Mouse (Mus musculus) midbrain, embryonic 12.5 days (tissue): ENCODE measurements around the gene Pklr. TPM values are rescaled to one million over a fixed set of nuclear protein-coding genes. Genes with fewer than 3 reads are reported as not detected.

Source experiments
- ATAC-seq: fragments of 200-750 bp; cut with Nextera tagmentation; 2 replicates; pipeline ENCODE4 v1.8.0; 2017; ENCODE audit warnings: low read depth, moderate TSS enrichment, moderate library complexity; ENCODE audit not compliant: low FRiP score
- H3K27ac ChIP-seq: fragments of 300-500 bp; sonication (generic); replicated peaks from 2 replicates; pipeline ENCODE4 v1.5.1; 2016; ENCODE audit warnings: mild to moderate bottlenecking
- H3K27me3 ChIP-seq: fragments of 300-500 bp; sonication (generic); 2 replicates; pipeline ENCODE4 v1.6.1; 2016; ENCODE audit warnings: mild to moderate bottlenecking
- H3K36me3 ChIP-seq: fragments of 300-500 bp; sonication (generic); 2 replicates; pipeline ENCODE4 v1.6.1; 2016
- H3K4me1 ChIP-seq: fragments of 300-500 bp; sonication (generic); 2 replicates; pipeline ENCODE4 v1.6.1; 2016
- H3K4me2 ChIP-seq: fragments of 300-500 bp; sonication (generic); replicated peaks from 2 replicates; pipeline ENCODE4 v1.6.1; 2016; ENCODE audit warnings: mild to moderate bottlenecking, moderate library complexity
- H3K4me3 ChIP-seq: fragments of 300-500 bp; sonication (generic); 2 replicates; pipeline ENCODE4 v1.5.1; 2016; ENCODE audit warnings: mild to moderate bottlenecking
- H3K9ac ChIP-seq: fragments of 300-500 bp; sonication (generic); replicated peaks from 2 replicates; pipeline ENCODE4 v1.6.1; 2016; ENCODE audit warnings: mild to moderate bottlenecking, moderate library complexity
- H3K9me3 ChIP-seq: fragments of 300-500 bp; sonication (generic); 2 replicates; pipeline ENCODE4 v1.6.1; 2016; ENCODE audit warnings: mild to moderate bottlenecking
- WGBS: fragments of 180-500 bp; shearing (Covaris S2); methylation state at CpG from one replicate; pipeline ENCODE4 v1.1.7; 2016; 5-methylcytosine and 5-hydroxymethylcytosine counted together
- polyA plus RNA-seq: library from polyadenylated mRNA; unstranded; fragments of >200 nt; fragmentation: Nextera tagmentation; extraction: Ambion mirVana; gene quantifications from 2 replicates; pipeline ENCODE4 v1.2.1, GENCODE M21; 2016

Pklr gene
- 0.26 and 0.33 TPM in 2 replicates for polyA plus RNA-seq

- no peaks in the 10 kb centered on the region for H3K9me3 ChIP-seq
- no peak within 1 kb of the TSS for H3K27ac ChIP-seq
- no peak within 1 kb of the TSS for H3K9ac ChIP-seq
- ATAC-seq: no peak
- no peaks in the 10 kb centered on the region for H3K36me3 ChIP-seq
- H3K4me1 ChIP-seq: peaks cover 7% of the 10 kb centered on the region; the same call in 1 of the 2 replicates
- H3K4me3 ChIP-seq: no peak within 1 kb of the TSS
- peaks cover 21% of the 10 kb centered on the region for H3K27me3 ChIP-seq
- 73% methylated on average over 3 of the region's 3 CpGs for WGBS
- H3K4me2 ChIP-seq: no peak within 1 kb of the TSS
Observed at GRCm38 (mm10) chr3:89135958-89136357, at the start of gene Pklr. Pklr (plus strand) TSS chr3:89136142.

GRCm38 (mm10) chr3:89087338-89088110, 48.4 kb upstream of the Pklr start:
- Histone ChIP-seq H3K4me2 (0 out of 2 replicates have a peak overlapping the region, but pooled peaks have one; percentile 4), H3K9ac (no peak overlapping the region), H3K4me1 (peaks cover 33% of the 10 kb centered on the region), H3K27ac (no peak overlapping the region), H3K27me3 (peaks cover 42% of the 10 kb centered on the region), H3K36me3 (peaks cover 41% of the 10 kb centered on the region), H3K4me3 (0 out of 2 replicates have a peak overlapping the region, but pooled peaks have one; percentile 7), H3K9me3 (no peaks in the 10 kb centered on the region)
- WGBS: 39% methylated on average over 21 of the region's 21 CpGs
- ATAC-seq: no peak

DNA sequence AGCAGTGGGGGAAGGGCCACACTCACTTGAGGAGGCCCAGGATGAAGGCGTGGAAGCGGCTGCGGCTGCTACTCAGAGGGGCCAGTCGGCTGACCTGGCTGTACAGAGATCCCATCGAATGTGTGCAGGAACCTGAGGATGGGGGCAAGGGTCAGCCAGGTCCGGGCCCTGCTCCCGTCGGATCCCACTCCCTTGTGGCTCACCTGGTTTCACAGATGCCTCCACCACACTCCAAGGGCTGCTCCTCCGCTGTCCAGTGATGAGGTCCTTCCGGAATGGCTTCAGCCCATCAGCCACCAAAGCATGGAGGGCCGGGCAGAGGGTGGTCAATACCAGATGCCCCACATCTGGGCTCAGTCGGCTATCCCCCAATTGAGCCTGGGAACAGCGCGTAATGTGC, 47.0 kb upstream of the Pklr start:
- Histone ChIP-seq H3K9ac (no peak overlapping the region), H3K27ac (no peak overlapping the region), H3K27me3 (peaks cover 48% of the 10 kb centered on the region), H3K4me2 (peak overlapping the region; percentile 94), H3K4me1 (peaks cover 43% of the 10 kb centered on the region), H3K4me3 (no peak overlapping the region; the same call in 1 of the 2 replicates), H3K9me3 (no peaks in the 10 kb centered on the region), H3K36me3 (peaks cover 40% of the 10 kb centered on the region)
- WGBS: 70% methylated on average over 9 of the region's 14 CpGs
- no peak for ATAC-seq

GRCm38 (mm10) chr3:89089882-89090591, 45.9 kb upstream of the Pklr start:
- peaks cover 53% of the 10 kb centered on the region for H3K27me3 ChIP-seq
- H3K9me3 ChIP-seq: no peaks in the 10 kb centered on the region

GRCm38 (mm10) chr3:89090694-89091655, 45.0 kb upstream of the Pklr start:
- peak overlapping the region; percentile 66 for H3K4me3 ChIP-seq
- WGBS: 0% methylated on average over 61 of the region's 74 CpGs
- H3K27me3 ChIP-seq: peaks cover 53% of the 10 kb centered on the region
- H3K9ac ChIP-seq: peak overlapping the region; percentile 83
- peaks cover 43% of the 10 kb centered on the region for H3K4me1 ChIP-seq
- peak overlapping the region; percentile 71 for H3K27ac ChIP-seq
- H3K4me2 ChIP-seq: peak overlapping the region; percentile 94
- H3K36me3 ChIP-seq: peaks cover 47% of the 10 kb centered on the region
- no peaks in the 10 kb centered on the region for H3K9me3 ChIP-seq
- peak; percentile 55 for ATAC-seq

More at GRCm38 (mm10) chr3:89089882-89090591, 45.9 kb upstream of the Pklr start:
- H3K4me3 ChIP-seq: peak overlapping the region; percentile 66
- whole genome bisulfite sequencing: under 1% methylated on average over 40 of the region's 40 CpGs
- H3K4me2 ChIP-seq: peak overlapping the region; percentile 94
- ATAC-seq: peak; percentile 38
- peaks cover 43% of the 10 kb centered on the region for H3K4me1 ChIP-seq
- peak overlapping the region; percentile 83 for H3K9ac ChIP-seq
- H3K36me3 ChIP-seq: peaks cover 42% of the 10 kb centered on the region
- H3K27ac ChIP-seq: peak overlapping the region; percentile 71

DNA sequence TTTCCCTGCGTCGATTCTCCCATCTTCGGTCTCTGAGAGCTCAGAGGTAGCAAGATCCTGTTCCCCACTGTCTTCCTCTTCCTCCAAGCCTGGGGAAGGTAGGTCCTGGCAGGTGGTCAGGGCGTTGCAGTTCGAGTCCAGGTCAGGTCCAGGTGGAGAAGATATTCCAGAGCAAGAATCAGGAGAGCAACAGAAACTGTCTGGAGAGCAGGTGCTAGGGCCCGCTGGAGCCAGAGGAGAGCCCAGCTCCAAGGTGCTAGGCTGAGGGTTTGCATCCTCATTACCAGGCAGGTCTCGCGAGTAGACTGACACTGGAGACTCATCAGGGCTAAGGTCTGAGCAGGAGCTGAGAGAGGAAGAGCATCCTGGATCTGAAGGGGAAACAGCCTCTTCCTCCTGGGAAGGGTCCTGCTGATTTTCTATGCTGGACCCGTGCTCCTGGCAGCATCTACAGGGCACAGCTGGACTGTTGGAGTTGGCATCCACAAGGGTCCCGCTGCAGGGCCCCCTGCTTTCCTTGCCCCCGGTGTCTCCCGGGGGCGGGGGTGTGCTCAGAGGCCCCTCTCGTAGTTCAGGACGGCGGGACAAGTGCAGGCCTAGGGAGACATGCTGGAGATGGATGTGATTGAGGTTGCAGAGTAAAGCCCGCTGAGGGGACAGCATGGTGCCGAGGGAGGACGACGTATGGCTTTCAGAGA, 44.0 kb upstream of the Pklr start:
- peaks cover 47% of the 10 kb centered on the region for H3K36me3 ChIP-seq
- no peaks in the 10 kb centered on the region for H3K9me3 ChIP-seq
- H3K4me3 ChIP-seq: peak overlapping the region; percentile 66
- H3K4me2 ChIP-seq: peak overlapping the region; percentile 94
- peaks cover 53% of the 10 kb centered on the region for H3K27me3 ChIP-seq
- WGBS: 8% methylated on average over 20 of the region's 20 CpGs
- ATAC-seq: no peak
- peaks cover 43% of the 10 kb centered on the region for H3K4me1 ChIP-seq
- H3K27ac ChIP-seq: peak overlapping the region; percentile 71
- peak overlapping the region; percentile 83 for H3K9ac ChIP-seq

GRCm38 (mm10) chr3:89092509-89093090, 43.3 kb upstream of the Pklr start:
- peak overlapping the region; percentile 83 for H3K9ac ChIP-seq
- peaks cover 52% of the 10 kb centered on the region for H3K27me3 ChIP-seq
- WGBS: 23% methylated on average over 11 of the region's 11 CpGs
- H3K36me3 ChIP-seq: peaks cover 49% of the 10 kb centered on the region
- peak overlapping the region; percentile 70 for H3K27ac ChIP-seq
- H3K9me3 ChIP-seq: no peaks in the 10 kb centered on the region
- peak; percentile 9; the same call in 1 of the 2 replicates for ATAC-seq
- peaks cover 42% of the 10 kb centered on the region for H3K4me1 ChIP-seq
- H3K4me2 ChIP-seq: peak overlapping the region; percentile 94
- H3K4me3 ChIP-seq: peak overlapping the region; percentile 66

GRCm38 (mm10) chr3:89093175-89093574, 42.8 kb upstream of the Pklr start, which contains the start of gene Rusc1:
Rusc1 (minus strand) TSS chr3:89093311.
- peaks cover 49% of the 10 kb centered on the region for H3K36me3 ChIP-seq
- H3K9ac ChIP-seq: peak within 1 kb of the TSS; percentile 83
- peak within 1 kb of the TSS; percentile 70 for H3K27ac ChIP-seq
- WGBS: 1% methylated on average over 18 of the region's 18 CpGs
- H3K4me1 ChIP-seq: peaks cover 40% of the 10 kb centered on the region
- peak; percentile 76 for ATAC-seq
- H3K4me2 ChIP-seq: peak within 1 kb of the TSS; percentile 94
- H3K4me3 ChIP-seq: peak within 1 kb of the TSS; percentile 66
- no peaks in the 10 kb centered on the region for H3K9me3 ChIP-seq
- H3K27me3 ChIP-seq: peaks cover 46% of the 10 kb centered on the region

DNA sequence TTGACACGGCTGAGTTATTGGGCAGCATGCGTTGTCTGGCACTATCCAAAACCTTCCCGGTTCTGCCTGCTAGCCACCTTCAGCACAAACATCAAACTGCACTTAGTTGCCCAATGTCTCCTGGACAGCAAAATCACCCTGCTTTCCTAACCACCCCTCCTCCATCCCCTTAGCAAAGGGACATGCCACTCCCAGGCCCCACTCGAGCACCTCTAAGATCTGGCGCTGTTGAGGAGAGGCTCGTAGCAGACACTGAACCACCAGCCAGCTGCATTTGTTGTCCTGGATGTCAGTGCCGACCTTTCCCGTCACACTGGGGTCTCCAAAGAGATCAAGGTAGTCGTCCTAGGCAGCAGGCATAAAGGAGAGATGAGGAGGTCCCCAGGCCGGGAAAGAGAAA, 41.9 kb upstream of the Pklr start:
- no peak overlapping the region for H3K4me3 ChIP-seq
- WGBS: 85% methylated on average over 10 of the region's 10 CpGs
- no peak for ATAC-seq
- peaks cover 38% of the 10 kb centered on the region for H3K4me1 ChIP-seq
- no peak overlapping the region for H3K9ac ChIP-seq
- H3K27ac ChIP-seq: no peak overlapping the region
- H3K4me2 ChIP-seq: no peak overlapping the region
- H3K27me3 ChIP-seq: peaks cover 37% of the 10 kb centered on the region
- H3K9me3 ChIP-seq: no peaks in the 10 kb centered on the region
- H3K36me3 ChIP-seq: peaks cover 47% of the 10 kb centered on the region

- H3K27me3 ChIP-seq: no peaks in the 10 kb centered on the region
- peak within 1 kb of the TSS; percentile 70 for H3K4me2 ChIP-seq
- H3K9me3 ChIP-seq: no peaks in the 10 kb centered on the region
- peaks cover 34% of the 10 kb centered on the region for H3K36me3 ChIP-seq
- ATAC-seq: no peak
- WGBS: 57% methylated on average over 7 of the region's 7 CpGs
- peak within 1 kb of the TSS; percentile 82 for H3K4me3 ChIP-seq
- H3K27ac ChIP-seq: peak within 1 kb of the TSS; percentile 73
- peak within 1 kb of the TSS; percentile 74 for H3K9ac ChIP-seq
- peaks cover 27% of the 10 kb centered on the region for H3K4me1 ChIP-seq
Observed at GRCm38 (mm10) chr3:89100811-89101210, 35.1 kb upstream of the Pklr start, which contains the start of gene Gm43738. Gm43738 (minus strand) TSS chr3:89101099.
